Comparison of ENCODE assay signal across 7 mouse cellular contexts in genomic region chr10:115312732-115313131, GRCm38 (mm10). TPM values are rescaled to one million over a fixed set of nuclear protein-coding genes. Genes with fewer than 3 reads are reported as not detected.
DNase-seq lines count a peak whose midpoint lies in the region; ATAC-seq lines count a peak whose summit lies in the region.

No protein-coding gene starts in this region.

- no peak for ATAC-seq in megakaryocyte, adult 5-6 weeks (ENCODE audit: poor library complexity, severe bottlenecking)
- ATAC-seq in embryonic facial prominence, embryonic 11.5 days (replicated peaks; ENCODE audit: insufficient number of reproducible peaks, low FRiP score, low TSS enrichment, low read depth), result no peak
- ATAC-seq in activated CD4-positive, CD25-positive, alpha-beta regulatory T cell, adult 4 months, result no peak

- no peak overlapping the region for H3K9ac ChIP-seq in embryonic facial prominence, embryonic 11.5 days (replicated peaks; ENCODE audit: low read length)

- H3K4me2 ChIP-seq in embryonic facial prominence, embryonic 11.5 days (ENCODE audit: low read depth, low read length), result no peak overlapping the region

- peaks cover 62% of the 10 kb centered on the region for H3K4me1 ChIP-seq in megakaryocyte, embryonic 14.5 days
- H3K4me1 ChIP-seq in embryonic facial prominence, embryonic 11.5 days (ENCODE audit: control insufficient read depth, insufficient read depth, low read length), result no peaks in the 10 kb centered on the region; the same call in 1 of the 2 replicates

- WGBS in embryonic facial prominence, embryonic 11.5 days, result 53% methylated on average over 3 of the region's 3 CpGs

- peak overlapping the region; percentile 29 for H3K4me3 ChIP-seq in megakaryocyte, embryonic 14.5 days (replicated peaks)
- H3K4me3 ChIP-seq in embryonic facial prominence, embryonic 11.5 days (ENCODE audit: low read depth, low read length), result no peak overlapping the region

- no peaks in the 10 kb centered on the region for H3K9me3 ChIP-seq in megakaryocyte, embryonic 14.5 days
- H3K9me3 ChIP-seq in embryonic facial prominence, embryonic 11.5 days (replicated peaks; ENCODE audit: control insufficient read depth, low read length), result no peaks in the 10 kb centered on the region

- no peaks in the 10 kb centered on the region for H3K27me3 ChIP-seq in megakaryocyte, embryonic 14.5 days (replicated peaks)
- no peaks in the 10 kb centered on the region for H3K27me3 ChIP-seq in embryonic facial prominence, embryonic 11.5 days (ENCODE audit: control insufficient read depth, insufficient read depth, low read length)

- peak; percentile 13 for DNase-seq in embryonic facial prominence, embryonic 11.5 days (ENCODE audit: low spot score)
- peak; percentile 56 for DNase-seq in kidney, adult 18-20 months
- peak; percentile 22 for DNase-seq in retina, embryonic 14.5 days (ENCODE audit: low spot score)
- no peak for DNase-seq in left cerebral cortex, adult 11 months (ENCODE audit: low spot score)

- H3K27ac ChIP-seq in embryonic facial prominence, embryonic 11.5 days (replicated peaks; ENCODE audit: low read depth, low read length), result no peak overlapping the region

- H3K36me3 ChIP-seq in megakaryocyte, embryonic 14.5 days (replicated peaks; ENCODE audit: low read length), result peaks cover 50% of the 10 kb centered on the region
- no peaks in the 10 kb centered on the region for H3K36me3 ChIP-seq in embryonic facial prominence, embryonic 11.5 days (replicated peaks; ENCODE audit: control insufficient read depth, insufficient read depth, low read depth, low read length)

RNA-seq across cellular contexts. Expression of gene Rab21, which starts 2.7 kb away (rescaled TPM):
- polyA plus RNA-seq in megakaryocyte, embryonic 14.5 days (2012; ENCODE audit: insufficient read depth, low replicate concordance), result 33.5 and 38.0 TPM in 2 replicates
- total RNA-seq in megakaryocyte, adult 5-6 weeks (2015), result 88.2 and 97.4 TPM in 2 replicates
- 49.3 and 53.4 TPM in 2 replicates for total RNA-seq in megakaryocyte, adult 5-6 weeks (2017)
- 6.7 and 15.0 TPM in 2 replicates for polyA plus RNA-seq in embryonic facial prominence, embryonic 11.5 days (2014; fragmentation: Nextera tagmentation; extraction: Ambion mirVana)
- polyA plus RNA-seq in activated CD4-positive, CD25-positive, alpha-beta regulatory T cell, adult 4 months (2017; shearing (Covaris generic)), result 10 to 100 TPM; 21.3 to 26.2 TPM

RNA-seq across cellular contexts. Expression of gene Tmem19, which starts 49.6 kb away (rescaled TPM):
- polyA plus RNA-seq in megakaryocyte, embryonic 14.5 days (2012; ENCODE audit: insufficient read depth, low replicate concordance), result 6.1 and 9.6 TPM in 2 replicates
- 16.6 and 22.8 TPM in 2 replicates for total RNA-seq in megakaryocyte, adult 5-6 weeks (2015)
- total RNA-seq in megakaryocyte, adult 5-6 weeks (2017), result 20.2 and 25.6 TPM in 2 replicates
- polyA plus RNA-seq in embryonic facial prominence, embryonic 11.5 days (2014; fragmentation: Nextera tagmentation; extraction: Ambion mirVana), result 25.3 and 36.4 TPM in 2 replicates
- polyA plus RNA-seq in activated CD4-positive, CD25-positive, alpha-beta regulatory T cell, adult 4 months (2017; shearing (Covaris generic)), result 10 to 100 TPM; 41.0 to 44.7 TPM
